Mouse (Mus musculus) limb, embryonic 10.5 days (tissue): ENCODE measurements around the gene Slc38a6. TPM values are rescaled to one million over a fixed set of nuclear protein-coding genes. Genes with fewer than 3 reads are reported as not detected.

Experiments
- DNase-seq: peaks from one replicate; pipeline ENCODE4 v3.0.0-alpha.2; 2017; ENCODE audit warnings: low spot score
- H3K27ac ChIP-seq: fragments of 300-500 bp; sonication (generic); 2 replicates; pipeline ENCODE4 v1.5.1; 2016; ENCODE audit warnings: mild to moderate bottlenecking
- H3K27me3 ChIP-seq: fragments of 300-500 bp; sonication (generic); 2 replicates; pipeline ENCODE4 v1.6.1; 2016; ENCODE audit warnings: low read depth, mild to moderate bottlenecking; ENCODE audit not compliant: poor library complexity, severe bottlenecking
- H3K36me3 ChIP-seq: fragments of 300-500 bp; sonication (generic); 2 replicates; pipeline ENCODE4 v1.6.1; 2016; ENCODE audit warnings: mild to moderate bottlenecking, moderate library complexity
- H3K4me1 ChIP-seq: fragments of 300-500 bp; sonication (generic); 2 replicates; pipeline ENCODE4 v1.6.1; 2016
- H3K4me3 ChIP-seq: fragments of 300-500 bp; sonication (generic); 2 replicates; pipeline ENCODE4 v1.5.1; 2016; ENCODE audit warnings: mild to moderate bottlenecking, moderate library complexity
- H3K9me3 ChIP-seq: fragments of 300-500 bp; sonication (generic); replicated peaks from 2 replicates; pipeline ENCODE4 v1.6.1; 2016; ENCODE audit warnings: mild to moderate bottlenecking
- WGBS: fragments of 180-500 bp; shearing (Covaris S2); methylation state at CpG from one replicate; pipeline ENCODE4 v1.1.7; 2016; 5-methylcytosine and 5-hydroxymethylcytosine counted together
- polyA plus RNA-seq: library from polyadenylated mRNA; unstranded; fragments of >200 nt; fragmentation: Nextera tagmentation; extraction: Ambion mirVana; gene quantifications from 2 replicates; pipeline ENCODE4 v1.2.1, GENCODE M21; 2016

Gene Slc38a6
- polyA plus RNA-seq, 1 experiment from 2014 or later = 10.8 TPM

DNA sequence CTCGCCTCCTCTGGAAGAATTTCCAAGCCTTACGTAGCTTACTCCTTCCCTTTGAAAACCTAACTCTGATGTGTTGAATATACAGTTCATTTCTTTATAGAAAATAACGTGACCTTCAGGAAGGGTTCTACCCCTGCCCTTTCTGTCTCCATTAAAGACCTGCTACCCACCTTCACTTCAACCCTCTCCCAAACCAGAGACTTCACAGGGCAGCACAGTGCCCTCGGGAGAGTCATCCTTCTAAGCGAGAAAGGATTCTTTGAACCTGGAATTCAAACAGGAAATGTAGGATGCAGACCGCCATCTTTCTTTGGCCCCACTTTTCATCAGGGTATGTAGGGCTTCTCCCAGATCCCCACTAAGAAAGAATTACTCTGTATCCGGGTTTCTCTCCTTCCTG is 80.0 kb downstream of the Slc38a6 start:
- Histone ChIP-seq H3K27me3 (peaks cover 23% of the 10 kb centered on the region; the same call in 1 of the 2 replicates), H3K9me3 (no peaks in the 10 kb centered on the region), H3K27ac (peak overlapping the region; percentile 84), H3K36me3 (no peaks in the 10 kb centered on the region), H3K4me3 (no peak overlapping the region), H3K4me1 (peaks cover 40% of the 10 kb centered on the region)
- WGBS = 77% methylated on average over 7 of the region's 7 CpGs
- no peak for DNase-seq

DNA sequence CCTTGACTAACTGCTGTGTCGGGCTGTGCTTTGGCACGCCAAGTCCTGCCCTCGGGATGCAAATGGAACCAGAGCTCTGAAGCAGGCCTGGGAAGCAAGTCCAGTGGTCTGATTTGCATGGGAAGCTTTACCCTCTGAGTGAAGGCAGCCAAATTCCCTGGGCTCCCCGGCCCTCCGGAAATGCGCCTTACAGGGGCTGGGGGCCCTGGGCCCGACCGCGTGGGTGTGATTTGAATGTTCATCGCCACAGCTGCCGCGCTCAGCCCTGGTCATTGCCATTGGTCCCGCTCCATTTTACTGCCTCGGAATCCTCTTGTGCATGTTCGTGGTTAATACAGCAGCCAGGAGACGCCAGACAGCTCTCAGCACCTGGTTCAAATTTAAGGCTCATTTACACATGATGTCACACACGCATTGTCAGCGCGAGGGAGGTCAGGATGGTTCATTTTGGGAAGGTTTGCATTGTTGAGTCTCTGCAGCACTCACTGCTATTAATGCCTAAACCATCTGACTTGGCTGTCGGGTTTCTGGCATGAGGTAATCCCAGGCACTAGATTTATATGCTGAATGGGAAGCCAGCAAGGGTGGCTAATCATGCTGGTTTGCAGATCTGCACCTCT is 81.0 kb downstream of the Slc38a6 start:
- H3K36me3 ChIP-seq = no peaks in the 10 kb centered on the region
- H3K4me3 ChIP-seq = peak overlapping the region; percentile 33
- H3K27me3 ChIP-seq = peaks cover 24% of the 10 kb centered on the region; the same call in 1 of the 2 replicates
- DNase-seq = peak; percentile 89
- 10% methylated on average over 20 of the region's 20 CpGs for WGBS
- peaks cover 40% of the 10 kb centered on the region for H3K4me1 ChIP-seq
- H3K27ac ChIP-seq = peak overlapping the region; percentile 84
- no peaks in the 10 kb centered on the region for H3K9me3 ChIP-seq

DNA sequence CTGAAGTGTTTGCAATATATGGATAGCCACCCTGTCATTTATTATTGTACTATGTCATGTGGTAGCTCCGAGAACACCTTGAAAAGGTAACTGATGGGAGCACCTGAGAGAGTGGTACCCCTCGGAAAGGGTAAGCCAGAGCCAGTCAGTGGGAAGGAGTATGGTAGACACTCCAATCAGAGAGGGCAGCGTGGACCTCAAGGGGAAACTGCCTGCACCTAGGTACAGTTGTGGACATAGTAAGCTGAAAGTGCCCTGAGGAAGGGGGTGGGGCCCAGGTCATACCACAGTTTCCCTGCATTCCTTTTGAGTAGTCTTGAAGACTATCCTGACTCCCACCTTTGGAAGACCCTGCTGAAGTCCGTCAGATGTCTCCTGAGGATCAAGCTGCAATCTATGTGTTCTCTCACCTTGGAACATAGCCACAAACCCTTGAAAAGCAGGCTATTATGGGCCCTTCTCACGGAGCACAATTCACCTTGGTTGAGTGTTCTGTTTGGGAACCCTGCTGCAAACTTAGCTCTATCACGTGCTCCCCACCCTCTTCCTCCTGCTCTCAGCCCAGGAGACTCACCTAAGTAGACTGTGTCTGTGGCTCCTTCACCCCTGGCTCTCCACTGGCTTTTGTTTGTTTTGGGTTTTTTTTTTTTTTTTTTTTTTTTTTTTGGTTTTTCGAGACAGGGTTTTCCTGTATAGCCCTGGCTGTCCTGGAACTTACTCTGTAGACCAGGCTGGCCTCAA is 82.5 kb downstream of the Slc38a6 start:
- Histone ChIP-seq H3K36me3 (no peaks in the 10 kb centered on the region), H3K4me3 (no peak overlapping the region), H3K4me1 (peaks cover 40% of the 10 kb centered on the region), H3K27me3 (peaks cover 23% of the 10 kb centered on the region; the same call in 1 of the 2 replicates), H3K9me3 (no peaks in the 10 kb centered on the region), H3K27ac (peak overlapping the region; percentile 84; the same call in 1 of the 2 replicates)
- 89% methylated on average over 7 of the region's 7 CpGs for WGBS
- no peak for DNase-seq

DNA sequence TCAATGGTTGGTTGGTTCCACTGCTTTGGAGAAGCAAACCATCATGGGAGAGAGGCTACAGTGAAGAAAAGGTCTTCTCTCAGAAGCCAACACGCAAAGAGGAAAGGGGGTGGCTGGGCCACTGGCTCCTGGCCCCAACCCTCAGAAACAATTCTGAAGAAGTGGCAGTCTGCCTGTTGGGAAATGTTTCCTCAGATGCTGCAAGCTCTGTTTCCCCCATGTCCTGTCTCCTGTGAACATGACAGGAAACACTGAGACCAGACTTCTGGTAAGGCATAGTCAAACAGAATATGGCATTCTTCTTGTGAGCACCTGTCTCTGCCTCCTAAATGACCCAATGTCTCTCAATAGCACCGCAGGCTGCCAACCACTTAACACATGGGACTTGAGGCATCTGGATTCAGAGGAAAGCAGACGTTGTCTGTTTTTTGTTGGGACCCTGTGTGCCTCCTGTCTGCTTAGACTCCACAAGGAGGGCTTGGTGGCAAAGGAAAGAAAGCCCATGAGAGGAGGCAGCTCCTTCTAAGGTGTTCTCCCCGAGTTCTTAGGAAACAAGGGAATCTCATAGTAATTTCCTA is 83.9 kb downstream of the Slc38a6 start:
- DNase-seq = no peak
- Histone ChIP-seq H3K27ac (no peak overlapping the region; the same call in 1 of the 2 replicates), H3K4me3 (no peak overlapping the region), H3K36me3 (no peaks in the 10 kb centered on the region), H3K9me3 (no peaks in the 10 kb centered on the region), H3K27me3 (peaks cover 33% of the 10 kb centered on the region), H3K4me1 (peaks cover 42% of the 10 kb centered on the region)
- WGBS = 74% methylated on average over 4 of the region's 4 CpGs

DNA sequence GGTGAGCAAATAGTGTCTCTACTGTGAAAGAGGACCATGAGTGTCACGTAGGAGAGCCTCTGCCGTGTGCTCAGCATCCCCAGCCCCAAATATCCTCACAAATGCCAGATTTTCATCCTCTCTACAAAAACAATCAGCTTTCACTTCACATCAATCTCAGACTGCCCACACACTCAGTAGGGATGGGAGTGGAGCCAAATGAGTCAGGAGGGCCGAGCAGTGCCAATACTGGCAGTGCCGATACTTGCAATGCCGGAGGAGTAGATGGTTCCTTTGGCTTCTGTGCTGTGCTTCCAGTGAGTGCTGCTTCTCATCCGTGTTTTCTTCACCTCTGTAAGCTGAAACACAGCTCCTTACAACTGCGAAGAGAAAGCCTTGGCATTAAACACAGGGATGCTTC is 84.6 kb downstream of the Slc38a6 start:
- Histone ChIP-seq H3K4me3 (no peak overlapping the region), H3K27ac (peak overlapping the region; percentile 46; the same call in 1 of the 2 replicates), H3K4me1 (peaks cover 36% of the 10 kb centered on the region), H3K9me3 (no peaks in the 10 kb centered on the region), H3K36me3 (no peaks in the 10 kb centered on the region), H3K27me3 (peaks cover 40% of the 10 kb centered on the region)
- WGBS = 93% methylated on average over 7 of the region's 7 CpGs
- no peak for DNase-seq

DNA sequence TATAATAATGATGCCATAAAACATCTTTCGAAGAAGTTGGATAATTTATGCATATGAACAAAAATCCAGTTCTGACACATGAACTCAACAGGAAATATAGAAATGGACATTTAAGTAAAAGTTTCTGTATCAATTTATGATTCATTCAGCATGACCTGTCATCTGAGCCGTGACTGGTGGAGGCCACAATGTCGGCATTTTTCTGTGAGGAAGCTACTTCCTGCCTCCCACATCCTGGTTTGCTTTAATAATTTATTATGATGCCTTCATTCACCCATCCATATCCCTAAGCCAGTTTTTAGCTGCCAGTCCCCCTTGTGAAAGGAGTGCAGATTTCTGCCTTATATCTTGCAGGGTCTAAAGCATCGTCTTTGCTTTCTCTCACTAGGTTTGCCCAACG is 91.4 kb downstream of the Slc38a6 start:
- Histone ChIP-seq H3K36me3 (no peaks in the 10 kb centered on the region), H3K27me3 (peaks cover 26% of the 10 kb centered on the region), H3K9me3 (no peaks in the 10 kb centered on the region), H3K4me1 (peaks cover 29% of the 10 kb centered on the region), H3K4me3 (no peak overlapping the region), H3K27ac (no peak overlapping the region)
- no peak for DNase-seq
- WGBS = 88% methylated on average over 5 of the region's 5 CpGs

DNA sequence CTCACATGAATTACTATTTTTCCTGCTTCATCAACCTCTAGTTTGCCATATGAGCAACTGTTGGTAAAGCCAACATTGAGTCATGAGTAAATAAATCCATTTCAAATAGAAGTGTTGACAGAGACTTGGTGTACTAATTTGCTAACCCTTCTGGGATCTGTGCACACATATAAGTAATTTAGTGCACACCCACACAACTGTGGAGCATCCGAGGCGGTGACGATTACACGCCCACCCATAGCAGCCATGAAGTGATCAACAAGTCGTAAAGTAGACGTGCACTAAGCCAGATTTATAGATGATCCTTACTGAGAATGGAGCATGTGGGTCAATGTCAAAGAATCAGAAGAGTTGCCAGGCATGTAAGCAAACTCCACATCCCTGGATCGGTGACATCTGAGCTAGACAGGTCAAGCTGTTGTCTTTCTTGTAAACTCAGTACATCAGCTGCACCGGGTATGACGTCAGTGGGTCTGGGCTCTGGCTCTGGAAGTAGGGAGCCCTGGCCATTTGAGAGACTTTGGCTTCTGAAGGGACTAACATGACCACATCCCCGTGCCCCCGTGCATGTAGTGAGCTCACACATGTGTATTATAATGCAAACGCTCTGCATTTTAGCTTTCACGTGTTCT is 92.3 kb downstream of the Slc38a6 start:
- DNase-seq = no peak
- Histone ChIP-seq H3K36me3 (no peaks in the 10 kb centered on the region), H3K4me1 (peaks cover 34% of the 10 kb centered on the region), H3K4me3 (no peak overlapping the region), H3K27me3 (peaks cover 34% of the 10 kb centered on the region), H3K9me3 (no peaks in the 10 kb centered on the region), H3K27ac (no peak overlapping the region)
- WGBS = 79% methylated on average over 13 of the region's 13 CpGs

DNA sequence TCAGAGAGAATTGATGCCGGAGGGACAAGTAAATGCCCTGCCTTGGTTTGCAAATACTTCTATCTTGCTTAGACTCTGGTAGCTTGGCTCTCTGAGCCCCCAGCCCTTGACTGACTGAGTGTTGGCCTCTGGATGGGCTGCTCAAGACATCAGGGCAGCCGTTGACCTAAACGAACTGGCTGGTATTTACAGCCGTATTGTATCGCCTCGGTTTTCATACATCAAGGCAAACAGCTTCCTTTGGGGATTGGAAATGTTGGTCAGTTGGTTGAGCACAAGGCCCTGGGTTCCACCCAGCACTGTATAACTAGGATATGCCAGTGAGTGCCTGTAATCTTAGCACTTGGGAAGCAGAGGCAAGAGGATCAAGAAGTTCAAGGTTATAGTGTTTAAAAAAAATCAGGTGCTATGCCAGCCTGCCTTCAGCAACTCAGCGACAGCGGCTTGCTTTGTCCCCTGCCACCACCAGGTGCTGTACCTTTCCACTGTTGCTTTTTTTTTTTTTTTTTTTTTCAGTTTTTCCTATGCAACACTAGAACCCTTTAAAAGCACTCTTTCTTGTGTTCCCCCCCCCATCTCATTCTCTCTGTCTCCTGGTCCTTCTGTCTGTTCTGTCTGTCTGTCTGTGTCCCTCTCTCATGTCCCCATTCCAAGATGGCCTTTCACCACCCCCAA is 94.2 kb downstream of the Slc38a6 start:
- DNase-seq = no peak
- H3K27me3 ChIP-seq = peaks cover 38% of the 10 kb centered on the region
- H3K36me3 ChIP-seq = no peaks in the 10 kb centered on the region
- no peaks in the 10 kb centered on the region for H3K9me3 ChIP-seq
- no peak overlapping the region for H3K27ac ChIP-seq
- peaks cover 30% of the 10 kb centered on the region for H3K4me1 ChIP-seq
- no peak overlapping the region for H3K4me3 ChIP-seq
- WGBS = 75% methylated on average over 8 of the region's 8 CpGs

DNA sequence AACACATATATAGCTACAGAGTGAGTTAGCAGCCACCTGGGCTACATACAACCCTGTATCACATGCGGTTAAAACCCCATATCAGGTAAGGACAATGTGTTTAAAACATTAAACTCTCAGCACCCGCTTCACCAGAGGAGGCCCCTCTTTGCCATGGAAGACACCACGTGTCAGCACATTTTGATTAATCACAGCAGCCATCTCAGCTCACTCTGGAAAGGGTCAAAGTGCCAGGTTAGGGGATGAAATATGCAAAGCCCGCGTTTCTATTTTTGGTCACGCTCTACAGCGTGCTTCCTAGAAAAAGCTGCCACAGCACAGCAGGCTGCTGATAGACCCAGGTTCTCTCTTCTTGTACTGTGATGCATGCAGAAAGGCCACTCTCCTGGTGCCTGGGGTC is 94.9 kb downstream of the Slc38a6 start:
- WGBS = 79% methylated on average over 7 of the region's 7 CpGs
- Histone ChIP-seq H3K4me1 (peaks cover 30% of the 10 kb centered on the region), H3K4me3 (no peak overlapping the region), H3K9me3 (no peaks in the 10 kb centered on the region), H3K36me3 (no peaks in the 10 kb centered on the region), H3K27me3 (peaks cover 33% of the 10 kb centered on the region), H3K27ac (peak overlapping the region; percentile 12; the same call in 1 of the 2 replicates)
- no peak for DNase-seq

DNA sequence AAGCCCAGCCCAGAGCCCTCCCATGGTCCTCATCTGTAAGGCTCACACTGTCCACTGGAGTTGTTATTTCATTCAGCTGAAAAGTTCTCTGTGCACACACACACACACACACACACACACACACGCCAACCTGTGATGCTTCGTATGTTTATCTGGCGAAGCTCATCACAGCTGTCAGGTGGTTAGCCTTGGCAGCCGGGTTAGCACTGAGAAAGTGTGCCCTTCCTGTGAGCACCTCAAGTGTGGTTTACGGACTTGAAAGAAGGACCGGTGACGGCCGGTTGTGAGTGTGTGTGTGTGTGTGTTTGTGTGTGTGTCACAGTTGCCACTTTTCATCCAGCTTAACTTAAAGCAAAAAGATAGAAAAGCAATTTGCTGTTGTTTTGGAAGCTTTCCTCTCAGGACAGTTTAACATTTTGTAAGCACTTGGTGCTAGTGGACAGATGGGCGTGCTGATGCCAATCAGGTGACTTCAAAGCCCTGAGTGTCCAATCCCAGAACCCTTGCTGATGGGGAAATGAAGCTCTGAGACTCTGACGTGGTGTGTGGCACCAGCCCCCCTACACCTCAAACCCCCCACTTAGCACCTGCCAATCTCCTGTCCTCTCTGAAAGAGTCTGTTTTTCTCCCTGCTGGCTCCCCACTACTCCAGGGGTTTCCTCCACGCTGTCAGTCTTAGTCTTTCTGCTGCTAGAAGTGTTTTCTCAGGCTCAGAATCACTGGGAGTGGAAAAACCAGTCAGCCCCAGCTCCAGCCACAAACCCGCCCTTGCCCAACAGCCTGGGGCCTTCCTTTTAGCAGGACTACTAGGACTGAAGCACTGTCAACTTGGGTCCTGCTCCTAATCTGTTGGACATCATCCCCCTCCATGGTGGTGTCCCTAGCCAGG is 96.0 kb downstream of the Slc38a6 start:
- Histone ChIP-seq H3K4me1 (peaks cover 30% of the 10 kb centered on the region), H3K9me3 (no peaks in the 10 kb centered on the region), H3K27me3 (peaks cover 33% of the 10 kb centered on the region), H3K4me3 (no peak overlapping the region), H3K27ac (no peak overlapping the region), H3K36me3 (no peaks in the 10 kb centered on the region)
- WGBS = 79% methylated on average over 12 of the region's 12 CpGs
- no peak for DNase-seq

DNA sequence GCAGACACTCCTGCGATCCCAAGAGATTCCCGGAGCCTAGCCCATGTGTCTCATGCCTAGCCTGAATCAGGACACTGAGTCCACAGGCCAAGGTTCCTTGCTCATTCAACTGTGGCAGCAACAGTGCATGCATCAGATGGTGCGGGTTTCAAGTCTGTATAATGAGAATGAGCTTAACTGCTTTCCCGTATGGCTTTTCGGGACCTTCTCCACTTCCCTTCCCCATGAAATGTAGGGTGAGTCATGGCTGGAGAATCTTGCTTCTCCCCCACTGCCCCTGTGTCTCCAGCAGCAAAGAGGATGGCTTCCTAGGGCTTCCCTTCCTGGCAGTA is 96.6 kb downstream of the Slc38a6 start:
- Histone ChIP-seq H3K4me1 (peaks cover 30% of the 10 kb centered on the region), H3K36me3 (no peaks in the 10 kb centered on the region), H3K27ac (0 out of 2 replicates have a peak overlapping the region, but pooled peaks have one; percentile 17), H3K4me3 (no peak overlapping the region), H3K9me3 (no peaks in the 10 kb centered on the region), H3K27me3 (peaks cover 33% of the 10 kb centered on the region)
- no peak for DNase-seq
- WGBS = 83% methylated on average over 5 of the region's 5 CpGs

DNA sequence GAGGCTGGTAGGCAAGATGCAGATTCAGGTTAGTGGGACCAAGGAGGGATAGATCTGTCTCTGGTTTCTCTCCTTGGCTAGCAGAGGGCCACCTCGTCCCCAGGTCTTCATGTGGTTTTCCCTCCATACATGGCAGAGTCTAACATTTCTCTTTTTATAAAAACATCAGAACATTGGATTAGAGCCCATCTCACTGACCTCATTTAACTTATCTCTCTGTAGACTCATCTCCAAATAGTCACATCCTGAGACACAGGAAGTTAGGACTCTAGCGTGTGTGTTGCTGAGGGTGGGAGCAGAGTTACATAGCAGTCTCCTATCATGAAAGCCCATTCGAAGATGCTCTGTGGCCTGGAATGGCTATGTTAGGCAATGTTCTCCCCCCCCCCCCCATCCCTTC is 97.3 kb downstream of the Slc38a6 start:
- peaks cover 33% of the 10 kb centered on the region for H3K27me3 ChIP-seq
- no peaks in the 10 kb centered on the region for H3K9me3 ChIP-seq
- no peak overlapping the region for H3K27ac ChIP-seq
- H3K4me1 ChIP-seq = peaks cover 27% of the 10 kb centered on the region
- DNase-seq = no peak
- WGBS = 88% methylated on average over 3 of the region's 3 CpGs
- no peaks in the 10 kb centered on the region for H3K36me3 ChIP-seq
- no peak overlapping the region for H3K4me3 ChIP-seq
